Mouse (Mus musculus): ENCODE measurements around the gene Olfr1134. TPM values are rescaled to one million over a fixed set of nuclear protein-coding genes. Genes with fewer than 3 reads are reported as not detected.
"Not testable (repeated sequence)": the region's sequence is repeated elsewhere in the genome, so short reads cannot be mapped to it uniquely, and the experiment has no call there.

Olfr1134 gene
- not detected for total RNA-seq (2021)
- long read RNA-seq, experiment 1 = 0 reads
- long read RNA-seq, experiment 2 = 0 reads

- DNase-seq (ENCODE audit: low spot score in 2 of 2) = no peak
Measured at GRCm38 (mm10) chr2:87658360-87658759, at the start of gene Olfr1134. TSS of gene Olfr1134 (minus strand) at chr2:87658460.

DNA sequence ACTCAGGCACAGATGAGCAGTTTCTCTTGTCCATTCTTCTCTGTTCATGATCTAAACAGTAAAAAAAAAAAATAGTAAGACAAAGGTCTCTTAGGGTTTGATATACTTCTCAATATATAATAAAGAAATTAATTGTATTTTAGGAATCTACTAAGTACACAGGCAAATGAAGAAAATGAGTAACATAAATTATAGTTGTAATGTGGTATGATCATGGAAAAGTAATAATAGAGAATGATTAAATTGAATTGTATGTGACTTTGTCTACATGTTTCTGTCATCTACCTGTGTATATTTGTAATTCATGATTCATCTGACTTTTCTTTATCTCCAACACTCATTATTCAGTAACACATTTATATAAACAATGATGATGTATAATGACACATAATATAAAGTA, 35.6 kb upstream of the Olfr1134 start, which contains the start of gene Olfr1136:
Gene Olfr1136 (minus strand): TSS at position 101 of the 400 bp plus-strand sequence.
- no peak for DNase-seq (ENCODE audit: low spot score in 2 of 2)

DNA sequence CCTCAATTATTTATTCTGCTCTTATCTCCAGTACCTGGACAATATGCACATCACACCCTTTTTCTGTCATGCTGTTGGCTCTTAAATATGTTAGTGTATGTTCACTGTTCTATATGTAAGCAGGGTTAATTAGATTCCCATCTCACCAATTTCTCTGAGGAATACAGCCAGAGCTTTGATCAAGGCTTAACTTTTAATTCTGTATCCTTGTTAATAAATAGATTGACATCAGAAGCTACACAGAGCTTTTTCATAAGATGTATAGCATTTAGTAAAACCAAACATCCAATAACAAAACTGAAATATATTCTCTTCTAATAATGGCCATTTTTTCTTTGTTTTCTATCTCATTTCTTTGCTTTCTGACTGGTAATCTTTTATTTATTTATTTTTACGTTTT, 15.3 kb upstream of the Olfr1134 start, which contains the start of gene Olfr1135:
Gene Olfr1135 (minus strand): TSS at position 101 of the 400 bp plus-strand sequence.
- DNase-seq (ENCODE audit: low spot score in 2 of 2) = no peak

- DNase-seq (ENCODE audit: low spot score in 2 of 2) = no peak
Measured at GRCm38 (mm10) chr2:87647274-87647673, 11.0 kb downstream of the Olfr1134 start, which contains the start of gene Olfr1133. TSS of gene Olfr1133 (minus strand) at chr2:87647374.

- DNase-seq (ENCODE audit: low spot score in 2 of 2) = no peak
Measured at GRCm38 (mm10) chr2:87642441-87642840, 15.8 kb downstream of the Olfr1134 start.

GRCm38 (mm10) chr2:87637435-87637834, 20.8 kb downstream of the Olfr1134 start, which contains the start of gene Olfr1132:
TSS of gene Olfr1132 (minus strand) at chr2:87637535.
- no peak for DNase-seq (ENCODE audit: low spot score in 2 of 2)

DNA sequence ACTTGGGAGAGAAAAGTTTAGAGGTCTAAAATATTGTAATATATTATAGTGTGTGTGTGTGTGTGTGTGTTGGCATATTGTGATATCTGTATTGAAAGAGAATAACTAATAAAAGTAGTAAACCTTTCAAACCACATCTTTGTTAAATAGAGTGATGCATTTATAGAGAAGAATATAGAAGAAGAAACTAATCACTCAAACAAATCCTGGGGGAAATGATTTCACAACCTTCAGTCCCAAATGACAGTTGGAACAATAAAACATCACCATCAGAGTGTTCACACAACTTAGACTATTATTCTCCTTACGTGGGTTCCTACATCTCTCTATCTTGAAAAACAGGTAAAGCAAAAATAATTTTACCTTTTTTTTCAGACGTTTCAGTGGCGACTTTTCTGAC, 31.5 kb downstream of the Olfr1134 start, which contains the start of gene Olfr1131:
Gene Olfr1131 (plus strand): TSS at position 301 of the 400 bp plus-strand sequence.
- no peak for DNase-seq (ENCODE audit: low spot score in 2 of 2)

GRCm38 (mm10) chr2:87605912-87606311, 52.3 kb downstream of the Olfr1134 start, which contains the start of gene Olfr1130:
TSS of gene Olfr1130 (plus strand) at chr2:87606212.
- not testable (repeated sequence) for DNase-seq (ENCODE audit: low spot score in 2 of 2)

Other genes with a start within 250 kb of the Olfr1134 start
- not detected for gene Olfr1123, start 241.8 kb downstream of the Olfr1134 start, total RNA-seq (2021)
- not detected for gene Olfr1124, start 228.2 kb downstream of the Olfr1134 start, total RNA-seq (2021)
- not detected for gene Olfr1126, start 204.5 kb downstream of the Olfr1134 start, total RNA-seq (2021)
- gene Pramel7, start 161.4 kb downstream of the Olfr1134 start, total RNA-seq (2021) = not detected
- not detected for gene Pramel6, start 151.9 kb downstream of the Olfr1134 start, total RNA-seq (2021)
- not detected for gene Olfr153, start 126.7 kb downstream of the Olfr1134 start, total RNA-seq (2021)
- not detected for gene Olfr1128, start 112.9 kb downstream of the Olfr1134 start, total RNA-seq (2021)
- gene Olfr1129, start 84.6 kb downstream of the Olfr1134 start, total RNA-seq (2021) = not detected
- not detected for gene Olfr1130, start 52.2 kb downstream of the Olfr1134 start, total RNA-seq (2021)
- gene Olfr1131, start 31.4 kb downstream of the Olfr1134 start, total RNA-seq (2021) = not detected
- gene Olfr1132, start 20.9 kb downstream of the Olfr1134 start, total RNA-seq (2021) = not detected
- gene Olfr1133, start 11.1 kb downstream of the Olfr1134 start, total RNA-seq (2021) = not detected
- not detected for gene Olfr1135, start 15.2 kb upstream of the Olfr1134 start, total RNA-seq (2021)
- gene Olfr1136, start 35.5 kb upstream of the Olfr1134 start, total RNA-seq (2021) = not detected
- not detected for gene Olfr1137, start 54.7 kb upstream of the Olfr1134 start, total RNA-seq (2021)
- not detected for gene Olfr1138, start 81.5 kb upstream of the Olfr1134 start, total RNA-seq (2021)
- gene Olfr1140, start 85.3 kb upstream of the Olfr1134 start, total RNA-seq (2021) = not detected
- gene Olfr1141, start 95.5 kb upstream of the Olfr1134 start, total RNA-seq (2021) = not detected
- gene Olfr152, start 121.0 kb upstream of the Olfr1134 start, total RNA-seq (2021) = not detected
- gene Olfr1143, start 142.1 kb upstream of the Olfr1134 start, total RNA-seq (2021) = not detected
- not detected for gene Olfr1145, start 151.4 kb upstream of the Olfr1134 start, total RNA-seq (2021)
- gene Olfr1148, start 172.1 kb upstream of the Olfr1134 start, total RNA-seq (2021) = not detected
- gene Olfr1150-ps1, start 185.5 kb upstream of the Olfr1134 start, total RNA-seq (2021) = not detected
- gene Olfr1151, start 197.4 kb upstream of the Olfr1134 start, total RNA-seq (2021) = not detected
- gene Olfr1152, start 208.0 kb upstream of the Olfr1134 start, total RNA-seq (2021) = not detected
- gene Olfr1153, start 236.5 kb upstream of the Olfr1134 start, total RNA-seq (2021) = not detected
- not detected for gene Olfr1154, start 246.7 kb upstream of the Olfr1134 start, total RNA-seq (2021)